ENCODE assay signal across 7 mouse cellular contexts in the genomic region with DNA sequence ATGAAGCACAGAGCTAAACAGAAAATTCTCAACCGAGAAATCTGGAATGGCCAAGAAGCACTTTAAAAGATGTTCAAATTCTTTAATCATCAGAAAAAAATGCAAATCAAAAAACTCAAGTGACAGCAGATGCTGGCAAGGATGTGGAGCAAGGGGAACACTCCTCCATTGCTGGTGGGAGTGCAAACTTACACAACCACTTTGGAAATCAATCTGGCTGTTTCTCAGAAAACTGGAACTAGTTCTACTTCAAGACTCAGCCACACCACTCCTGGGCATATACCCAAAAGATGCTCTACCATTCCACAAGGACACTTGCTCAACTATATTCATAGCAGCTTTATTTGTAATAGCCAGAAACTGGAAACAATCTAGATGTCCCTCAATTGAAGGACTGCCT. TPM values are rescaled to one million over a fixed set of nuclear protein-coding genes. Genes with fewer than 3 reads are reported as not detected.
DNase-seq lines count a peak whose midpoint lies in the region; TF ChIP-seq lines count a peak whose summit lies in the region.
"Not testable (repeated sequence)": the region's sequence is repeated elsewhere in the genome, so short reads cannot be mapped to it uniquely, and the experiment has no call there.

No protein-coding gene starts in this region.

- peak; percentile 33 for DNase-seq in adrenal gland, adult 2 months
- DNase-seq in gastrocnemius, adult 2 months = peak; percentile 41
- peak; percentile 22 to 36 for DNase-seq in heart, postnatal 10 days
- DNase-seq in left cerebral cortex, adult 11 months (ENCODE audit: low spot score) = peak; percentile 57
- DNase-seq in left cerebral cortex, postnatal 25 days (ENCODE audit: low spot score in 2 of 2) = peak; percentile 43 to 92
- peak; percentile 29 for DNase-seq in lung, postnatal 14 days
- DNase-seq in right cerebral cortex, adult 18-20 months = peak; percentile 74

- TF ChIP-seq CTCF in gastrocnemius, adult 2 months (IDR thresholded peaks at IDR 0.05) = not testable (repeated sequence)

- not testable (repeated sequence) for H3K4me3 ChIP-seq in gastrocnemius, adult 2 months

- intact Hi-C loops in gastrocnemius, adult 2 months (cut with DNase I); heart, postnatal 10 days (cut with DNase I): not testable (repeated sequence)
- intact Hi-C loops in left cerebral cortex, postnatal 25 days (cut with DNase I) = loop anchor here (2.0 kb wide), 1 partner anchor 97 kb away; no protein-coding TSS in a partner anchor

- peak overlapping the region; percentile 21; the same call in 1 of the 2 replicates for H3K27ac ChIP-seq in gastrocnemius, adult 2 months

RNA-seq across cellular contexts. Expression of a gene that starts 37.3 kb away (rescaled TPM):
- total RNA-seq in adrenal gland, adult 2 months (2021) = 10 to 100 TPM; 56.1 to 68.7 TPM
- 53.8 and 74.8 TPM in 2 replicates for polyA plus RNA-seq in adrenal gland, adult 2 months (2012; rRNA removed)
- total RNA-seq in gastrocnemius, adult 2 months (2021) = 10 to 100 TPM; 48.2 to 78.6 TPM
- total RNA-seq in heart, postnatal 10 days (2021) = 100 to 1,000 TPM; 134 to 153 TPM
- 100 to 1,000 TPM; 244 to 265 TPM for total RNA-seq in left cerebral cortex, postnatal 25 days (2021)
